Mouse (Mus musculus): ENCODE data around the gene Ptpn4. TPM values are rescaled to one million over a fixed set of nuclear protein-coding genes. Genes with fewer than 3 reads are reported as not detected.

Ptpn4 gene
- polyA plus RNA-seq, 1 experiment from 2014 or later, result 1.9 TPM

DNA sequence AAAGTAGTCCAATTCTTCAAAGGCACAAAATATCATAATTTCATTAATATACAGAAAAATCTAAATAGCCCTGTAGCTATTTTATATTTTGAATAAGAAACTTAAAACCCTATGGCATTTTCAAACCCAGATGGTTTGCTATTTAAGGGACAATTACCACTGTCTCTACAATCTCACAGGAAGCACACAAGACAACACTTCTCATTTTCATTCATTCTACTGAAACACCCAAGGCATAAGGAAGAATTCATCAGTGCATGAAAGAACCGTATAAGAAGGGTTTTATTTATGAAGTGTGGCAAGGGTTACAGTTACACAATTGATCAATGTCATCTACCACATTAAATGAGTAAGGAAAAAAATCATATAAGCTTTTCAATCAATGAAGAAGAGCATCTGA lies 32.8 kb downstream of the Ptpn4 start:
- Histone ChIP-seq H3K9ac (no peak overlapping the region), H3K4me1 (replicated peaks) (no peaks in the 10 kb centered on the region; the same call in 1 of the 2 replicates), H3K27me3 (no peaks in the 10 kb centered on the region), H3K27ac (replicated peaks) (no peak overlapping the region), H3K9me3 (replicated peaks) (no peaks in the 10 kb centered on the region), H3K36me3 (replicated peaks) (no peaks in the 10 kb centered on the region), H3K4me3 (replicated peaks) (no peak overlapping the region), H3K4me2 (no peak overlapping the region)
- 25% methylated on average over 1 of the region's 1 CpGs for WGBS (ENCODE audit: insufficient replicate concordance)
- ATAC-seq (ENCODE audit: insufficient read depth), result no peak

DNA sequence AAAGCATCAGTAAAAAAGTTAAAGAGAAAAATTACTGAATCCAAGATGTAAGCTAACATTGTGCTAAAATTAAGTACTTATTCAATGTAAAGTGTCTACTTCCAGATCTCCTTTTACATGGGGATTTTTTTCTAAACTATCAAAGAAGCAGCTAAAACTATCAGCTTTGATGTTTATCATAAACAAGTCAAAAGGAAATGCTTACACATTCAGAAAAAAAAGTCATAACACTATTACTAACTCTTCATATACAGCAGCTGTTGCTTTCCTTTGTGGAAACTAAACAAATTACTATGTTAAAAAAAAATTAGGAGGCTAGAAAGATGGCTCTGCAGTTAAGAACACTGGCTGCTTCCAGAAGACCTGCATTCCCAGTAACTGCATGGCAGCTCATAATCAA lies 42.2 kb downstream of the Ptpn4 start:
- Histone ChIP-seq H3K9me3 (replicated peaks) (no peaks in the 10 kb centered on the region), H3K27ac (replicated peaks) (no peak overlapping the region), H3K4me2 (no peak overlapping the region), H3K36me3 (replicated peaks) (no peaks in the 10 kb centered on the region), H3K27me3 (no peaks in the 10 kb centered on the region), H3K4me3 (replicated peaks) (no peak overlapping the region), H3K9ac (no peak overlapping the region), H3K4me1 (replicated peaks) (no peaks in the 10 kb centered on the region)
- ATAC-seq (ENCODE audit: insufficient read depth), result no peak

DNA sequence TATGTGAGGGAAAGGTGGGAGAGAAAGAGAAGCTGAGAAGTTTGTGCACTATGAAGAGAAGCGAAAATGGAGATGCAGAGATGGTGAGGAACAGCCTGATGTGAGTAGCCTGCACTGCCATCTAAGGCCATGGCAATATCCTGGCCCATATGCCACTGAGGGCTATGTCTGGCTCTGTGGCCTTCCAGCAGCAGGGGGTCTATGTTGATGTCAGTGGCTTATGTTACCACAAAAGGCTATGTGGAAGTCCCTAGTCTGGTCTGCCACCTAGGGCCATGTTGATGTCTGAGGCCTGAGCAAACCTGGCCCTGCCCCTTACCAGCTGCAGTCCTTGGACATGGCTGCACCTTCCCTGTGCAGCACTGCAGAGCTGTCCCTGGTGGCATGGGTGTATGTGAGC lies 43.1 kb downstream of the Ptpn4 start:
- H3K27me3 ChIP-seq, result no peaks in the 10 kb centered on the region
- H3K4me2 ChIP-seq, result no peak overlapping the region
- no peaks in the 10 kb centered on the region for H3K4me1 ChIP-seq (replicated peaks)
- no peak overlapping the region for H3K4me3 ChIP-seq (replicated peaks)
- H3K9me3 ChIP-seq (replicated peaks), result no peaks in the 10 kb centered on the region
- no peak overlapping the region for H3K9ac ChIP-seq
- H3K36me3 ChIP-seq (replicated peaks), result no peaks in the 10 kb centered on the region
- no peak overlapping the region for H3K27ac ChIP-seq (replicated peaks)
- 52% methylated on average over 1 of the region's 1 CpGs for WGBS (ENCODE audit: insufficient replicate concordance)
- ATAC-seq (ENCODE audit: insufficient read depth), result no peak

- Histone ChIP-seq H3K4me3 (replicated peaks) (no peak overlapping the region), H3K36me3 (replicated peaks) (no peaks in the 10 kb centered on the region), H3K27me3 (no peaks in the 10 kb centered on the region), H3K9me3 (replicated peaks) (no peaks in the 10 kb centered on the region), H3K9ac (no peak overlapping the region), H3K4me1 (replicated peaks) (no peaks in the 10 kb centered on the region), H3K27ac (replicated peaks) (no peak overlapping the region), H3K4me2 (no peak overlapping the region)
- ATAC-seq (ENCODE audit: insufficient read depth), result no peak
- WGBS (ENCODE audit: insufficient replicate concordance), result 60% methylated on average over 1 of the region's 1 CpGs
Observed at GRCm38 (mm10) chr1:119790616-119791015, 46.8 kb downstream of the Ptpn4 start.

DNA sequence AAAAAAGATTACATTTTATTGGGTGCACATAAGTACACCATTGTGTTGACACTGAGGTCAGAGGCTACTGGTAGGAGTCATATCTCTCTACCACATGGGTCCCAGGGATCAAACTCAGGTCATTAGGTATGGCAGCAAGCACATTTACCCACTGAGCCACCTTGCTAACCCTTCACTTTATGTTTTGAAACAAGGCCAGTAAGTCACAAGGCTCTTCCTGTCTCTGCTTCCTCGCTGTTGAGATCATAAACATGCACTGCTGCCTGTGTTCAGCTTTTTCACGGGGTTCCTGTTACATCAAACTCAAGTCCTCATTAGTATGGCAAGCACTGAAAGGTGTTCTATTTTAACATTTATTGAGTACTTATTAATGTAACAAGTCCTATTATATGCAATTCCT lies 61.5 kb downstream of the Ptpn4 start:
- no peak for ATAC-seq (ENCODE audit: insufficient read depth)
- H3K36me3 ChIP-seq (replicated peaks), result 0 out of 2 replicates have a peak, but pooled peaks cover under 1% of the 10 kb centered on the region

GRCm38 (mm10) chr1:119735692-119736091 lies 101.7 kb downstream of the Ptpn4 start:
- peaks cover 13% of the 10 kb centered on the region for H3K36me3 ChIP-seq (replicated peaks)
- H3K4me3 ChIP-seq (replicated peaks), result no peak overlapping the region
- H3K27me3 ChIP-seq, result no peaks in the 10 kb centered on the region
- no peaks in the 10 kb centered on the region for H3K9me3 ChIP-seq (replicated peaks)
- H3K4me1 ChIP-seq (replicated peaks), result no peaks in the 10 kb centered on the region
- no peak overlapping the region for H3K9ac ChIP-seq
- H3K27ac ChIP-seq (replicated peaks), result no peak overlapping the region
- H3K4me2 ChIP-seq, result no peak overlapping the region
- ATAC-seq (ENCODE audit: insufficient read depth), result no peak

More for the DNA sequence above, 61.5 kb downstream of the Ptpn4 start:
- 57% methylated on average over 2 of the region's 2 CpGs for WGBS (ENCODE audit: insufficient replicate concordance)
- Histone ChIP-seq H3K4me3 (replicated peaks) (no peak overlapping the region), H3K9me3 (replicated peaks) (no peaks in the 10 kb centered on the region), H3K9ac (no peak overlapping the region), H3K4me2 (no peak overlapping the region), H3K27me3 (no peaks in the 10 kb centered on the region), H3K4me1 (replicated peaks) (no peaks in the 10 kb centered on the region), H3K27ac (replicated peaks) (no peak overlapping the region)

DNA sequence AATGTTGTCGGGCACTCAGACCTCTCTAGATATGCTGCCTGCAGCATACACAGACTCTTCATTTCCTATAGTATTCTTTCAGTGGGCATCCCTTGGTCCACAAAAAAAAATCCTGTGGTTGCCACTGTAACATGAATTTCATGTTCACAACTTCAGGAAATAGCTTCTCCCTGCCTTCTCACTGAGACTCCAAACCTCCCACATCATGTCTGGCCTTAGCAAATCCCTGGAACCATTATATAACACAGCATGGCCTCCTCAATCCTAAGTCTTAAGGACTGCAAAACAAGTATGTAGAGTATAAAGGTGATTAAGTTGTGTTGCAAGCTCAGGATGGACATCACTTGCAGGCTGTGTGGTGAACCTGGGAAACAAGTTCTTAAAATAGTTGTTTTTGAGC lies 102.6 kb downstream of the Ptpn4 start:
- no peak overlapping the region for H3K4me3 ChIP-seq (replicated peaks)
- no peaks in the 10 kb centered on the region for H3K4me1 ChIP-seq (replicated peaks)
- no peak overlapping the region for H3K27ac ChIP-seq (replicated peaks)
- H3K9me3 ChIP-seq (replicated peaks), result no peaks in the 10 kb centered on the region
- WGBS (ENCODE audit: insufficient replicate concordance), result 79% methylated on average over 1 of the region's 1 CpGs
- H3K36me3 ChIP-seq (replicated peaks), result peaks cover 4% of the 10 kb centered on the region
- H3K27me3 ChIP-seq, result no peaks in the 10 kb centered on the region
- H3K9ac ChIP-seq, result no peak overlapping the region
- no peak for ATAC-seq (ENCODE audit: insufficient read depth)
- H3K4me2 ChIP-seq, result no peak overlapping the region

DNA sequence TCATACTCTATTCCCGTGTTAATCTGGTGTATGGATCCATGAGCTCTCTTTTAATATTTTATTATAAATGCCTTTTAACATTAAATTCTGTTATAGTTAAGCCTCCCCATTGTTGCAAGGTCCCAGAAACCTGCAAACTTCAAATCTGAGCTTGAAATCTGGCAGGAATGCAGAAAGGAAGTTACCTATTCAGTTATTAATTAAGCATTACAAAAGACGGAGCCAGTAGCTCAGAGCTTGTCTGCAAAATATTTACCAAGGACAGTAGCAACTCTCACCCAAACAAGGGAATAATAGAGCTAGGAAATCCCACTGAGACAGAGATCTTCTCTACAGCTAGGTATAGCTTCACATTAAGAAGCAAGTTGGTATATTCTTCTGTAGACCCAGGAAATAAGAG lies 106.2 kb downstream of the Ptpn4 start:
- ATAC-seq (ENCODE audit: insufficient read depth), result no peak
- no peak overlapping the region for H3K4me2 ChIP-seq
- H3K27me3 ChIP-seq, result no peaks in the 10 kb centered on the region
- WGBS (ENCODE audit: insufficient replicate concordance), result 78% methylated on average over 2 of the region's 2 CpGs
- no peak overlapping the region for H3K9ac ChIP-seq
- no peak overlapping the region for H3K27ac ChIP-seq (replicated peaks)
- H3K4me1 ChIP-seq (replicated peaks), result no peaks in the 10 kb centered on the region
- H3K9me3 ChIP-seq (replicated peaks), result no peaks in the 10 kb centered on the region
- H3K4me3 ChIP-seq (replicated peaks), result no peak overlapping the region
- H3K36me3 ChIP-seq (replicated peaks), result no peaks in the 10 kb centered on the region

- Histone ChIP-seq H3K4me3 (replicated peaks) (no peak overlapping the region), H3K9me3 (replicated peaks) (no peaks in the 10 kb centered on the region), H3K27ac (replicated peaks) (no peak overlapping the region), H3K36me3 (replicated peaks) (no peaks in the 10 kb centered on the region), H3K4me2 (no peak overlapping the region), H3K4me1 (replicated peaks) (no peaks in the 10 kb centered on the region), H3K9ac (no peak overlapping the region), H3K27me3 (no peaks in the 10 kb centered on the region)
- 43% methylated on average over 2 of the region's 2 CpGs for WGBS (ENCODE audit: insufficient replicate concordance)
- no peak for ATAC-seq (ENCODE audit: insufficient read depth)
Observed at GRCm38 (mm10) chr1:119713017-119713416, 124.4 kb downstream of the Ptpn4 start.

DNA sequence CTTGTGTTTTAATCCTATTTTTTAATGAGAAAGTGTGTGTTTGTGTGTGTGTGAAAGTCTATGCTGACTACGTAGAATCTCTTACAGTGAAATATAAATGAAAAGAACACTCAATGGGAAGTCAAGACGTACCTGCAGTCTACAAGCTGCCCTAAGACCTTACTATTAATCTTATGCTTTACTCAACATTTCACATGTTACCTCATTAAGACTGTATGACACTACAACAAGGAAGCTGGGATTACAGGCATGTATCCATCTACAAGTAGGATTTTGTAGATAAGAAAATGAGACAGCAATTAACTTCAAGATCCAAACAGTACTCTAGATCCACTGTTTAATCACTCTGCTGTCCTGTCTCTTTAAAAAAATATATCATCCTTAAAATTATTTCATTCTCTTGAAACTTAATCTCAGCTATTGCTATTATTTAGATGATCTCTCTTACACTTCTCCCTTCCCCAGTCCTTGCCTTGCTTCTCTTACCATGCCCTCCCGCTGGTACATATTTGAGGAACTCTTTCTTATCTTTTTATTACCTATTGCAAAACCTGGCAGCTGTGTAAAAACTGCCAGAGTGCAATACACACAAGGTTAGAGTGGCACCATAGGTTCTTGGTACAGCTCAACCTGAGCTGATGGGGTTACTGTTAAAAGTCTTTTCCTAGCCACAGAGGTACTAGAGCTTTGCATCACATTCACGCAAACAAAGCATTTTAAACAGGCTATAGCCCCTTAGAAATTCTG lies 130.8 kb downstream of the Ptpn4 start:
- 80% methylated on average over 4 of the region's 4 CpGs for WGBS (ENCODE audit: insufficient replicate concordance)

GRCm38 (mm10) chr1:119696860-119697259 lies 140.6 kb downstream of the Ptpn4 start:
- no peaks in the 10 kb centered on the region for H3K27me3 ChIP-seq
- no peaks in the 10 kb centered on the region for H3K36me3 ChIP-seq (replicated peaks)
- H3K4me2 ChIP-seq, result no peak overlapping the region
- H3K9me3 ChIP-seq (replicated peaks), result no peaks in the 10 kb centered on the region
- WGBS (ENCODE audit: insufficient replicate concordance), result 72% methylated on average over 1 of the region's 1 CpGs
- no peak overlapping the region for H3K27ac ChIP-seq (replicated peaks)
- H3K4me3 ChIP-seq (replicated peaks), result no peak overlapping the region
- H3K4me1 ChIP-seq (replicated peaks), result no peaks in the 10 kb centered on the region
- no peak overlapping the region for H3K9ac ChIP-seq
- no peak for ATAC-seq (ENCODE audit: insufficient read depth)

More for the DNA sequence above, 130.8 kb downstream of the Ptpn4 start:
- no peak overlapping the region for H3K4me2 ChIP-seq
- no peak overlapping the region for H3K9ac ChIP-seq
- ATAC-seq (ENCODE audit: insufficient read depth), result no peak
- no peaks in the 10 kb centered on the region for H3K9me3 ChIP-seq (replicated peaks)
- no peak overlapping the region for H3K4me3 ChIP-seq (replicated peaks)
- H3K27me3 ChIP-seq, result no peaks in the 10 kb centered on the region
- no peak overlapping the region for H3K27ac ChIP-seq (replicated peaks)
- no peaks in the 10 kb centered on the region for H3K4me1 ChIP-seq (replicated peaks)
- no peaks in the 10 kb centered on the region for H3K36me3 ChIP-seq (replicated peaks)

Data from liver, embryonic 15.5 days (tissue).